Mouse (Mus musculus): ENCODE data around the gene Rad23a. TPM values are rescaled to one million over a fixed set of nuclear protein-coding genes. Genes with fewer than 3 reads are reported as not detected.

Gene Rad23a
- polyA plus RNA-seq (2015; fragmentation: Nextera tagmentation; extraction: Ambion mirVana) = 78.2 and 95.4 TPM in 2 replicates

DNA sequence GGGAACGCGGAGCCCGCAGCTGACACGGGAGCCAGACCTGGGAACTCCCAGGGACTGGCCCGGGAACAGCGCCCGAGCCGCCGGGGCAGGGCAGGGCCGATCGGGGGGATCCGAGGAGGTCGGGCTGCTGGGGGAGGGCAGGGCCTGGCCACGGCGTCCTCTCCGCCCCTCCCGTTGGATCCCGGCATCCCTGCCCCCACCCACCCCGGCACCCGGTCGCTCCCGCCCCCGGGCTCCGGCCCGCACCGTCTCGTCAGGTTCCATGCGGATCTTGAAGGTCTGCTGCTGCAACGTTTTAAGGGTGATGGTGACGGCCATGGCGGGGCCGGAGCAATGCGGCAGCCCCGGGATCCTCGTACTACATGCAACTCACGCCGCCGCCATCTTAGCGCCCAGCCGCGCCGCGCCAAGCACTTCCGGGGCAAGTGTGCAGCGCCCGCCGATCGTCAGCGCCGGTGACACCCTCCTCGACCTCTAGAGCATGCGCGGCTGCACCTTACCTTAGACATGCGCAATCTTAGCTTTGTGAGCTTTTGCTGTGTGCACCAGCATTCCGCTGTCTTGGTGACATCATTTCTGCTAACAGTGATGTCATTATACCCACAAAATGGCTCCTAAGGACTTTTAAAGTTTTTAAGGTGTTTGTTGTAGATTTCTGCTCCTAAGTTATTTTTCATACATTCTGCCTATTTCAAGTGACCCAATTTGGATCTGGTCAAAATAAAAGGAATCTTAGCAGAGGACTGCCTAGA, at the start of gene Rad23a:
Gene Rad23a, minus strand, starts transcription at position 418 of the 752 bp plus-strand sequence.
- H3K27ac ChIP-seq (ENCODE audit: low read depth, low read length) = peak within 1 kb of the TSS; percentile 91
- peaks cover 33% of the 10 kb centered on the region for H3K4me1 ChIP-seq (ENCODE audit: control insufficient read depth, insufficient read depth, low read depth, low read length)
- peak within 1 kb of the TSS; percentile 92 for H3K9ac ChIP-seq (ENCODE audit: low read depth, low read length)
- peak within 1 kb of the TSS; percentile 90 for H3K4me3 ChIP-seq (ENCODE audit: low read length)
- peaks cover 59% of the 10 kb centered on the region for H3K36me3 ChIP-seq (ENCODE audit: control insufficient read depth, insufficient read depth, low read length)
- WGBS = 0% methylated on average over 44 of the region's 55 CpGs
- no peaks in the 10 kb centered on the region for H3K27me3 ChIP-seq (replicated peaks; ENCODE audit: control insufficient read depth, insufficient read depth, low read length)
- H3K9me3 ChIP-seq (ENCODE audit: control insufficient read depth, low read length) = no peaks in the 10 kb centered on the region
- peak; percentile 95 for ATAC-seq
- H3K4me2 ChIP-seq (ENCODE audit: low read length) = peak within 1 kb of the TSS; percentile 72

DNA sequence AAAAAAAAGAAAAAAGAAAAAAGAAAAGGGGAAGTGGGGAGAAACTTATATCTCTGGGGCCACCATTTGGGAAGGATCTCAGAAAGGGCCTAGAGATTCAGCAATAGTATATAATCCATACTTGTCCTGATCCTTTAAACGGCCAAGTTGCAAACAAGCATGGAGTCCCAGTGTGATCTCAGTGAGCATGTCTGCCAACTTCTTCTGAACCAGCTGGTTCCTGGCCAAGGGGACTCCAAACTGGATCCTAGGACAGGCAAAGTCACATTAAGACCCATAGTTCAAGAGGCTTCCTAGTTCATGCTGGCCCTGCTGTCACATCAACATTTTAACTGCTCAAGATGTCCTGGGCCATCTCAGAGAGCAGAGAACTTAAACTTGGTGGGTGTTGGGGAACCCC, 48.7 kb upstream of the Rad23a start:
- no peak overlapping the region for H3K27ac ChIP-seq (ENCODE audit: low read depth, low read length)
- 86% methylated on average over 1 of the region's 1 CpGs for WGBS
- no peaks in the 10 kb centered on the region for H3K9me3 ChIP-seq (ENCODE audit: control insufficient read depth, low read length)
- peaks cover 12% of the 10 kb centered on the region for H3K36me3 ChIP-seq (ENCODE audit: control insufficient read depth, insufficient read depth, low read length)
- no peak overlapping the region for H3K4me3 ChIP-seq (ENCODE audit: low read length)
- no peak for ATAC-seq
- peaks cover 9% of the 10 kb centered on the region for H3K4me1 ChIP-seq (ENCODE audit: control insufficient read depth, insufficient read depth, low read depth, low read length)
- no peak overlapping the region for H3K9ac ChIP-seq (ENCODE audit: low read depth, low read length)
- H3K27me3 ChIP-seq (replicated peaks; ENCODE audit: control insufficient read depth, insufficient read depth, low read length) = no peaks in the 10 kb centered on the region
- H3K4me2 ChIP-seq (ENCODE audit: low read length) = no peak overlapping the region

DNA sequence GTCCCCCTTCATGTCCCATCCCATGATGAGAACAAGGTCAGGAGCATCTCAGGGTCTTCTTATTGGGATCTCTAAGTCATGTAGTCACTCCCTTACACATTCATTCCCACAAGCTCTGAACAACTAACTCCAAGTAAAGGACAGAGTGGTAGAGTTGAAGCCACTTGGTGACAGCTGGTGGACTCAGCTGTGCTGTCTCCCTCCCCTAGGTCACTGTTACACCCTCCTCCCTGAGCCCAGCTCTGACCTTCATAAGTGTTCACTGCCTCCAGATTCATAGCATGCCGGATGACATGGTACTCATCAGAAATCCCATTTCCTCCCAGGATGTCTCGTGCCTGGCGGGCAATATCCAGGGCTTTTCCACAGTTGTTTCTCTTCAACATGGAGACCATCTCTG, 47.8 kb upstream of the Rad23a start:
- no peak overlapping the region for H3K9ac ChIP-seq (ENCODE audit: low read depth, low read length)
- H3K4me1 ChIP-seq (ENCODE audit: control insufficient read depth, insufficient read depth, low read depth, low read length) = peaks cover 6% of the 10 kb centered on the region
- WGBS = 95% methylated on average over 3 of the region's 3 CpGs
- H3K36me3 ChIP-seq (ENCODE audit: control insufficient read depth, insufficient read depth, low read length) = peaks cover 12% of the 10 kb centered on the region
- H3K9me3 ChIP-seq (ENCODE audit: control insufficient read depth, low read length) = no peaks in the 10 kb centered on the region
- no peak overlapping the region for H3K4me3 ChIP-seq (ENCODE audit: low read length)
- no peak for ATAC-seq
- H3K27ac ChIP-seq (ENCODE audit: low read depth, low read length) = no peak overlapping the region
- no peaks in the 10 kb centered on the region for H3K27me3 ChIP-seq (replicated peaks; ENCODE audit: control insufficient read depth, insufficient read depth, low read length)
- H3K4me2 ChIP-seq (ENCODE audit: low read length) = no peak overlapping the region

DNA sequence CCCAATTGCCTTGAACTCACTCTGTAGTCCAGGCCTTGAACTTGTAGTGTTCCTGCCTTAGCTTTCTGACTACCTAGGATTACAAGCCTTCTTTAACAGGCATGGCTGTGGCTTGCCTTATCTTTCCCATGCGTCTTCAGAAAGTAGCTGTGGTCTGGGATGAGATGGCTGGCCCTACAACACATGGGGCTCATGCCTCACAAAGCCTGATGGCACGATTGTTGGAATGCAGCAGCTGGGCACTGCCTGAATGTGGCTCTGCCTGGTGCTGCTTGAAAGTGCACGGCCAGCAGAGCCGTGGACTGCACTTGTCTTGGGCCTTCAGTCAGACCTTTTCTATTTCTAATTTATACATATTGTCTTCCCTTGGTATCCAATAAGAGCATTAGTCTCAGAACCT, 44.3 kb upstream of the Rad23a start:
- Histone ChIP-seq H3K4me1 (ENCODE audit: control insufficient read depth, insufficient read depth, low read depth, low read length) (no peaks in the 10 kb centered on the region), H3K36me3 (ENCODE audit: control insufficient read depth, insufficient read depth, low read length) (peaks cover 12% of the 10 kb centered on the region), H3K9me3 (ENCODE audit: control insufficient read depth, low read length) (no peaks in the 10 kb centered on the region), H3K4me2 (ENCODE audit: low read length) (no peak overlapping the region), H3K9ac (ENCODE audit: low read depth, low read length) (no peak overlapping the region), H3K27me3 (replicated peaks; ENCODE audit: control insufficient read depth, insufficient read depth, low read length) (no peaks in the 10 kb centered on the region), H3K27ac (ENCODE audit: low read depth, low read length) (no peak overlapping the region), H3K4me3 (ENCODE audit: low read length) (no peak overlapping the region)
- 93% methylated on average over 4 of the region's 4 CpGs for WGBS
- ATAC-seq = no peak

GRCm38 (mm10) chr8:84878915-84879314, 38.5 kb upstream of the Rad23a start:
- Histone ChIP-seq H3K27me3 (replicated peaks; ENCODE audit: control insufficient read depth, insufficient read depth, low read length) (no peaks in the 10 kb centered on the region), H3K9ac (ENCODE audit: low read depth, low read length) (no peak overlapping the region), H3K27ac (ENCODE audit: low read depth, low read length) (no peak overlapping the region), H3K4me2 (ENCODE audit: low read length) (no peak overlapping the region), H3K36me3 (ENCODE audit: control insufficient read depth, insufficient read depth, low read length) (no peaks in the 10 kb centered on the region), H3K4me1 (ENCODE audit: control insufficient read depth, insufficient read depth, low read depth, low read length) (no peaks in the 10 kb centered on the region), H3K9me3 (ENCODE audit: control insufficient read depth, low read length) (no peaks in the 10 kb centered on the region), H3K4me3 (ENCODE audit: low read length) (no peak overlapping the region)
- no peak for ATAC-seq
- 100% methylated on average over 1 of the region's 1 CpGs for WGBS

GRCm38 (mm10) chr8:84877297-84878035, 37.0 kb upstream of the Rad23a start:
- Histone ChIP-seq H3K9ac (ENCODE audit: low read depth, low read length) (no peak overlapping the region), H3K36me3 (ENCODE audit: control insufficient read depth, insufficient read depth, low read length) (no peaks in the 10 kb centered on the region), H3K9me3 (ENCODE audit: control insufficient read depth, low read length) (no peaks in the 10 kb centered on the region), H3K4me1 (ENCODE audit: control insufficient read depth, insufficient read depth, low read depth, low read length) (peaks cover 5% of the 10 kb centered on the region), H3K27ac (ENCODE audit: low read depth, low read length) (peak overlapping the region; percentile 30; the same call in 1 of the 2 replicates), H3K4me2 (ENCODE audit: low read length) (no peak overlapping the region), H3K4me3 (ENCODE audit: low read length) (no peak overlapping the region), H3K27me3 (replicated peaks; ENCODE audit: control insufficient read depth, insufficient read depth, low read length) (peaks cover 3% of the 10 kb centered on the region; the same call in 1 of the 2 replicates)
- peak; percentile 80 for ATAC-seq
- WGBS = 67% methylated on average over 3 of the region's 3 CpGs

- H3K9ac ChIP-seq (ENCODE audit: low read depth, low read length) = no peak overlapping the region
- no peak overlapping the region for H3K27ac ChIP-seq (ENCODE audit: low read depth, low read length)
- no peak overlapping the region for H3K4me2 ChIP-seq (ENCODE audit: low read length)
- no peak for ATAC-seq
- H3K9me3 ChIP-seq (ENCODE audit: control insufficient read depth, low read length) = no peaks in the 10 kb centered on the region
- WGBS = 90% methylated on average over 3 of the region's 3 CpGs
- no peak overlapping the region for H3K4me3 ChIP-seq (ENCODE audit: low read length)
- H3K36me3 ChIP-seq (ENCODE audit: control insufficient read depth, insufficient read depth, low read length) = no peaks in the 10 kb centered on the region; the same call in 1 of the 2 replicates
- H3K4me1 ChIP-seq (ENCODE audit: control insufficient read depth, insufficient read depth, low read depth, low read length) = peaks cover 13% of the 10 kb centered on the region
- H3K27me3 ChIP-seq (replicated peaks; ENCODE audit: control insufficient read depth, insufficient read depth, low read length) = peaks cover 3% of the 10 kb centered on the region; the same call in 1 of the 2 replicates
Observed at GRCm38 (mm10) chr8:84874339-84874738, 33.9 kb upstream of the Rad23a start.

- H3K27me3 ChIP-seq (replicated peaks; ENCODE audit: control insufficient read depth, insufficient read depth, low read length) = peaks cover 3% of the 10 kb centered on the region; the same call in 1 of the 2 replicates
- no peaks in the 10 kb centered on the region for H3K9me3 ChIP-seq (ENCODE audit: control insufficient read depth, low read length)
- H3K9ac ChIP-seq (ENCODE audit: low read depth, low read length) = no peak overlapping the region
- peak overlapping the region; percentile 56 for H3K4me3 ChIP-seq (ENCODE audit: low read length)
- 72% methylated on average over 4 of the region's 4 CpGs for WGBS
- peak overlapping the region; percentile 98 for H3K4me2 ChIP-seq (ENCODE audit: low read length)
- peaks cover 4% of the 10 kb centered on the region for H3K36me3 ChIP-seq (ENCODE audit: control insufficient read depth, insufficient read depth, low read length)
- H3K27ac ChIP-seq (ENCODE audit: low read depth, low read length) = no peak overlapping the region
- ATAC-seq = no peak
- peaks cover 13% of the 10 kb centered on the region for H3K4me1 ChIP-seq (ENCODE audit: control insufficient read depth, insufficient read depth, low read depth, low read length)
Observed at GRCm38 (mm10) chr8:84873016-84873415, 32.6 kb upstream of the Rad23a start.

DNA sequence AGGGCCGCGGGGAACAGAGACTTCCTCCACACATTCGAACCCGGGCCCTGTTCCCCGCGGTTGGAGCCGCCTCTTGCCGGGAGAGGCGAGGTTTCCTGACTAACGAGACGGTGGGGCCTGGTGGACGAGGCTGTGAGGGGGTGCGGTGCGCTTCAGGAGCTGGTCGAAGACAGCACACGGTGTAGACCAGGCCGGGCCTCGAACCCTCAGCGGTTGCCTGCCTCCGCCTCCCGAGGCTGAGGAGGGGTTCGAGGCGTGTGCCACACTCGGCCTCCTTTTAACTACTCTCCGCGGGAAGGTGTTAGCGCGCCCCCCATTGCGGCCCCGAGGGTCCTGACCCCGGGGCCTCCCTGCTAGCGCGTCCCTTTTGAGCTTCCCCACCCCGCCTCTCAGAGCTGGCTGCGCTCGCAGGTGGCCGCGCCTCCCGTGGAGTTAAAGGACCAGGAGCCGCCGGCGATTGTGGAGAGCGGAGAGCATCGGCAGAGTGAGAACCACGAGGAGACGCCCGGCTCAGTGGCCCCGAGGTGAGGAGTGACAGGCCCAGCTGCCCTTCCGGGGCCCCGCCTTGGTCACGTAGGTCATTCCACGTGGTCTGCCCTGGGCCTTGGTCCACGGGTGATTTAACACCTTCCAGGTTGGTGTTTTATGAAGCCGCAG, 32.0 kb upstream of the Rad23a start:
- peak overlapping the region; percentile 56 for H3K4me3 ChIP-seq (ENCODE audit: low read length)
- peak overlapping the region; percentile 62 for H3K9ac ChIP-seq (ENCODE audit: low read depth, low read length)
- peak; percentile 49 for ATAC-seq
- H3K4me2 ChIP-seq (ENCODE audit: low read length) = peak overlapping the region; percentile 98
- H3K9me3 ChIP-seq (ENCODE audit: control insufficient read depth, low read length) = no peaks in the 10 kb centered on the region
- no peak overlapping the region for H3K27ac ChIP-seq (ENCODE audit: low read depth, low read length)
- peaks cover 9% of the 10 kb centered on the region for H3K36me3 ChIP-seq (ENCODE audit: control insufficient read depth, insufficient read depth, low read length)
- peaks cover 3% of the 10 kb centered on the region; the same call in 1 of the 2 replicates for H3K27me3 ChIP-seq (replicated peaks; ENCODE audit: control insufficient read depth, insufficient read depth, low read length)
- H3K4me1 ChIP-seq (ENCODE audit: control insufficient read depth, insufficient read depth, low read depth, low read length) = peaks cover 13% of the 10 kb centered on the region
- WGBS = 3% methylated on average over 51 of the region's 54 CpGs

Data from hindbrain, embryonic 16.5 days (tissue).